Mouse (Mus musculus): Measurements from ENCODE around the gene Dnajc13. TPM values are rescaled to one million over a fixed set of nuclear protein-coding genes. Genes with fewer than 3 reads are reported as not detected.

The Dnajc13 gene
- polyA plus RNA-seq, 1 experiment from 2014 or later: 5.8 TPM

DNA sequence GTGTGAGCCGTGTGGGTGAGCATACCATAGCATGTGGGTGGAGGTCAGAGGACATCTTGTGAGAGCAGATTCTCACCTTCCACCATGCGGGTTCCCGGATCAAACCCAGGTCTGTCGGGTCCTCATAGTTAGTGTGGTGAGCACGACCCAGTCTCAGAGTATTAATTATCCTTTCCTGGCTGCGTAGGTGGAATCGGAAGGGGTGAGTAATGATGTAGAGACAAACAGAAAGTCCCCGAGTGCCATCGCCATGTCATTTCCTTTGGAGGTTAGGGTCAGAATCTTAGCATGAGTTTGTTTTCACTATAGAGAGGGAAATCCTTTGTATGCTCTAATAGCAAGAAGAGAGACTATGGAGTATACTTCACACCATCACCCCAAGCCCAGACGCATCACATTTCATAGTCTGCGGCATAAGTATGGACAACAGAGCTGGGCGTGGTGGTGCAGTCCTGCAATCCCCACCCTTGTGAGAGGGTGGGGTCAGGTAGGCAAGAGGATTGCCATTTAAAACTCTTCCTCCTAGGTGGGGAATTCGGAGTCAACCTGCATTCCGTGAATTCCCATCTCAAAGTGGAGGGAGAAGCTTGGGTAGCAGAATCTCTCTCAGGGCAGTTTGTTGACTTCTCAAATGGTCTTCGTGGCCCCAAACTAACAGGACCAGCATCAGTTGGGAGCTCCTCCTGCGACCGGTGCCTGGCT lies 12.5 kb upstream of the Dnajc13 start:
- 74% methylated on average over 17 of the region's 17 CpGs for WGBS (ENCODE audit: insufficient replicate concordance)
- H3K27me3 ChIP-seq (ENCODE audit: insufficient read depth, low read length): no peaks in the 10 kb centered on the region
- no peak overlapping the region for H3K4me2 ChIP-seq (ENCODE audit: low read depth, low read length)
- H3K36me3 ChIP-seq (replicated peaks; ENCODE audit: insufficient read depth, low read length): no peaks in the 10 kb centered on the region
- no peak overlapping the region for H3K9ac ChIP-seq (replicated peaks)
- TF ChIP-seq CTCF (IDR thresholded peaks at IDR 0.05; ENCODE audit: low read depth) (no peak), EP300 (IDR thresholded peaks at IDR 0.05; ENCODE audit: low read depth) (no peak)
- H3K4me1 ChIP-seq (ENCODE audit: insufficient read depth): no peaks in the 10 kb centered on the region
- no peak overlapping the region for H3K27ac ChIP-seq (ENCODE audit: low read depth)
- ATAC-seq (no peak), DNase-seq (no peak)
- no peaks in the 10 kb centered on the region for H3K9me3 ChIP-seq (ENCODE audit: low read length)
- no peak overlapping the region for H3K4me3 ChIP-seq (ENCODE audit: low read depth, low read length)

DNA sequence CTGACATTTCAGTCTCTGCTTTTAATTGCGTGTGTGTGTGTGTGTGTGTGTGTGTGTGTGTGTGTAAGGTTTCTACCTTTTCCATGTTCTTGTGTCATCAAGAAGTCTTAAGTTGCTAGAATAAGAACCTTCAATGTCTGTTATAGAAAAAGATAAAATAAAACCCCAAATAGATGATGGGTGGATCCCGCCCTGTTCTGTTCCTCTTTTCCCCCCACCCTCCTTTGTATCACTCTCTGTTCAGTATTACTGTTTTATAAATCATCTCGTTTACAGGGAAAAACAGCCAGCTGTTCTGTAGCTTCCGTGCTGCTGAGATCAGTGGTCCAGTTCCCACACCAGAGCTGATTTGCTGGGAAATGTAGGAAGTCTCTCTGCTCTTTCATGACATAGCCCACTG lies 9.3 kb upstream of the Dnajc13 start:
- Histone ChIP-seq H3K4me3 (ENCODE audit: low read depth, low read length) (no peak overlapping the region), H3K27ac (ENCODE audit: low read depth) (no peak overlapping the region), H3K9ac (replicated peaks) (no peak overlapping the region), H3K9me3 (ENCODE audit: low read length) (no peaks in the 10 kb centered on the region), H3K4me2 (ENCODE audit: low read depth, low read length) (no peak overlapping the region), H3K36me3 (replicated peaks; ENCODE audit: insufficient read depth, low read length) (no peaks in the 10 kb centered on the region), H3K27me3 (ENCODE audit: insufficient read depth, low read length) (no peaks in the 10 kb centered on the region), H3K4me1 (ENCODE audit: insufficient read depth) (no peaks in the 10 kb centered on the region)
- 62% methylated on average over 4 of the region's 4 CpGs for WGBS (ENCODE audit: insufficient replicate concordance)
- TF ChIP-seq EP300 (IDR thresholded peaks at IDR 0.05; ENCODE audit: low read depth) (no peak), CTCF (IDR thresholded peaks at IDR 0.05; ENCODE audit: low read depth) (no peak)
- DNase-seq (no peak), ATAC-seq (no peak)

DNA sequence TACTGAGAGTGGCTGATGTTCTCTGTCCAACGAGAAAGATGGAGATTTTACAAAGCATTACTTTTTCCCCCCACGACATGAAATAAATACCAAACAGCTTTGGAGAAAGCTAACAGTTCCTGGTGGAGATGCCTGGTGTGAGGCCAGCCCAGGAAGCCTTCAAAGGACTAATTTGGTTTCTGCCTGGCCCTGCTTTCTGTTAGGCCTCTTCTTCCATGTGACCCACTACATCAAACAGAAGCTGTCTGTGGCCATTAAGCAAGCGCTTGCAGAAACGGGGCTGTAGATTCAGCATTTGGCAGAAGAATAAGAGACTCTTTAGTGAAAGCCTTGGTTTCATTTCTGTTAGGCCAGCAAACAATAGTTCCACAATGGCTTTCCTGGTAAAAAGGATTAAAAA lies 8.9 kb upstream of the Dnajc13 start:
- WGBS (ENCODE audit: insufficient replicate concordance): 77% methylated on average over 4 of the region's 4 CpGs

DNA sequence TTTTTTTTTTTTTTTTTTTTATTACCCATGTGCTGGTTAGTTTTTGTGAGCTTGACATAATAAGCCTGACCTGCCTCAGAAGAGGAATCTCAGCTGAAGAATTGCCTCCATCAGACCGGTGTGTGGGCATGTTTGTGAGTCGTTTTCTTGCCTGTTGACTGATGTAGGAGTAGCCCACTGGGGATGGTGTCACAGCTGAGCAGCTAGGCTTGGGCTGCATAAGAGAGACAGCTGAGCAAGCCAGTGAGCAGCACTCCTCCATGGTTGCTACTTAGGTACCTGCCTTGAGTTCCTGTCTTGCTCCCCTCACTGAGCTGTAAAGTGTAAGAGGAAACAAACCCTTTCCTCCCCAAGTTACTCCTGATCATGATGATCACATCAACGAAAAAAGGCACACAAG lies 7.2 kb upstream of the Dnajc13 start:
- WGBS (ENCODE audit: insufficient replicate concordance): 61% methylated on average over 3 of the region's 3 CpGs
- DNase-seq: no peak

More for the DNA sequence above, 8.9 kb upstream of the Dnajc13 start:
- Histone ChIP-seq H3K9me3 (ENCODE audit: low read length) (no peaks in the 10 kb centered on the region), H3K4me1 (ENCODE audit: insufficient read depth) (no peaks in the 10 kb centered on the region), H3K4me2 (ENCODE audit: low read depth, low read length) (no peak overlapping the region), H3K27me3 (ENCODE audit: insufficient read depth, low read length) (no peaks in the 10 kb centered on the region), H3K36me3 (replicated peaks; ENCODE audit: insufficient read depth, low read length) (no peaks in the 10 kb centered on the region), H3K27ac (ENCODE audit: low read depth) (no peak overlapping the region), H3K4me3 (ENCODE audit: low read depth, low read length) (no peak overlapping the region), H3K9ac (replicated peaks) (no peak overlapping the region)
- DNase-seq (no peak), ATAC-seq (no peak)
- TF ChIP-seq CTCF (IDR thresholded peaks at IDR 0.05; ENCODE audit: low read depth) (no peak), EP300 (IDR thresholded peaks at IDR 0.05; ENCODE audit: low read depth) (no peak)

DNA sequence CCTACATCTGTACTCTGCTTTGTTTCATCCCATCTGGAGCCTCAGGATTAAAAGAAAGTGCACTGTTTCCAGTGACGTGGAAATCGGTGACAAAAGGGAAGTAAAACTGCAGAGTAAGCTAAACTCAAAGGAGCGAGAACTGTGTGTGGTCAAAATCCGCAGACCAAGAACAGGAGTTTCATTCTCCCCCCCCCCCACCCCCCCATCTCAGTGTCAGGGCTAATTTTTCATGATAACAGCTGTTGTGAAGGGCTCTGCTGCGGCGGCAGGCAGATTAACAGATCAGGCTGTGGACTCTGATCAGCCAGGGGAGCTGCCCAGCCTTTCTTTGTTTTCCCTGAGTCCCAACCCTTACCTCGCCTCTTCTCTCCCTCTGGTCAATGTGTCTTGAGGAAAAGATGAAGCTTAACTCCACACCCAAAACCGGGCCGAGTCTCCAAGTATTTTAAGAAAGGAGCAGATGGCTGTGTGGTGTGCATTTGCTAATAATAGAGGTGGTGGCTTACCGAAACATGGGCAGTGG lies 6.7 kb upstream of the Dnajc13 start:
- Histone ChIP-seq H3K27me3 (ENCODE audit: insufficient read depth, low read length) (no peaks in the 10 kb centered on the region), H3K4me1 (ENCODE audit: insufficient read depth) (no peaks in the 10 kb centered on the region), H3K9ac (replicated peaks) (no peak overlapping the region), H3K4me3 (ENCODE audit: low read depth, low read length) (no peak overlapping the region), H3K4me2 (ENCODE audit: low read depth, low read length) (peak overlapping the region; percentile 40), H3K36me3 (replicated peaks; ENCODE audit: insufficient read depth, low read length) (no peaks in the 10 kb centered on the region), H3K9me3 (ENCODE audit: low read length) (no peaks in the 10 kb centered on the region), H3K27ac (ENCODE audit: low read depth) (no peak overlapping the region)
- ATAC-seq: peak; percentile 56
- TF ChIP-seq EP300 (IDR thresholded peaks at IDR 0.05; ENCODE audit: low read depth): no peak
- no peak for TF ChIP-seq CTCF (IDR thresholded peaks at IDR 0.05; ENCODE audit: low read depth)
- WGBS (ENCODE audit: insufficient replicate concordance): 21% methylated on average over 10 of the region's 10 CpGs
- DNase-seq: peak; percentile 36

More for the DNA sequence above, 7.2 kb upstream of the Dnajc13 start:
- H3K9ac ChIP-seq (replicated peaks): no peak overlapping the region
- H3K4me3 ChIP-seq (ENCODE audit: low read depth, low read length): no peak overlapping the region
- no peaks in the 10 kb centered on the region for H3K9me3 ChIP-seq (ENCODE audit: low read length)
- H3K4me2 ChIP-seq (ENCODE audit: low read depth, low read length): no peak overlapping the region
- H3K36me3 ChIP-seq (replicated peaks; ENCODE audit: insufficient read depth, low read length): no peaks in the 10 kb centered on the region
- H3K4me1 ChIP-seq (ENCODE audit: insufficient read depth): no peaks in the 10 kb centered on the region
- no peak overlapping the region for H3K27ac ChIP-seq (ENCODE audit: low read depth)
- no peaks in the 10 kb centered on the region for H3K27me3 ChIP-seq (ENCODE audit: insufficient read depth, low read length)
- TF ChIP-seq EP300 (IDR thresholded peaks at IDR 0.05; ENCODE audit: low read depth) (no peak), CTCF (IDR thresholded peaks at IDR 0.05; ENCODE audit: low read depth) (no peak)
- no peak for ATAC-seq

DNA sequence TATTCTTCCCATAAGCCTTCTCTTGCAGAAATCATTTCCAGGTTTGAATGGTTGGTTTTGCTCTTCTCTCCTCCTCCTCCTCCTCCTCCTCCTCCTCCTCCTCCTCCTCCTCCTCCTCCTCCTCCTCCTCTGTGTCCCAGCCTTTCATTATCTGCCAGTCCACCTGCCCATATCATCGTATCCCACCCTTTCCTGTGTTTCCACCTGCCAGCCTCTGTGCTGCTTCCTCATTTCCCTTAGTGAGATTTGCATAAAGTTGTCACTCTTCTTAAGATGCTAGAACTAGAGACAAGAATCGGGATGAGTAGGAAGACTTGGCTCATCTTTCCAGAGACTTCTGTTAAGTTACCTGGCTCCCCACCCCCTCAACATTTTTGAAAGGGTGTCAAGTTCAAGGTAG lies 1.8 kb upstream of the Dnajc13 start:
- WGBS (ENCODE audit: insufficient replicate concordance): 47% methylated on average over 2 of the region's 2 CpGs

More for the DNA sequence above, 1.8 kb upstream of the Dnajc13 start:
- Histone ChIP-seq H3K4me2 (ENCODE audit: low read depth, low read length) (no peak overlapping the region), H3K36me3 (replicated peaks; ENCODE audit: insufficient read depth, low read length) (no peaks in the 10 kb centered on the region), H3K27me3 (ENCODE audit: insufficient read depth, low read length) (no peaks in the 10 kb centered on the region), H3K27ac (ENCODE audit: low read depth) (no peak overlapping the region), H3K9ac (replicated peaks) (no peak overlapping the region), H3K4me1 (ENCODE audit: insufficient read depth) (peaks cover 17% of the 10 kb centered on the region), H3K4me3 (ENCODE audit: low read depth, low read length) (no peak overlapping the region), H3K9me3 (ENCODE audit: low read length) (no peaks in the 10 kb centered on the region)
- no peak for ATAC-seq
- no peak for TF ChIP-seq EP300 (IDR thresholded peaks at IDR 0.05; ENCODE audit: low read depth)
- no peak for TF ChIP-seq CTCF (IDR thresholded peaks at IDR 0.05; ENCODE audit: low read depth)
- DNase-seq: no peak
